Mouse (Mus musculus) neural tube, embryonic 11.5 days (tissue): ENCODE data around the gene Zfp872. TPM values are rescaled to one million over a fixed set of nuclear protein-coding genes. Genes with fewer than 3 reads are reported as not detected.
"Not testable (repeated sequence)": the region's sequence is repeated elsewhere in the genome, so short reads cannot be mapped to it uniquely, and the experiment has no call there.

Source experiments
- ATAC-seq: fragments of 200-750 bp; cut with Nextera tagmentation; 2 replicates; pipeline ENCODE4 v1.8.0; 2017; ENCODE audit warnings: moderate number of reproducible peaks, mild to moderate bottlenecking, moderate TSS enrichment, moderate library complexity; ENCODE audit not compliant: insufficient read depth, low FRiP score, low TSS enrichment
- DNase-seq: peaks from one replicate; pipeline ENCODE4 v3.0.0-alpha.2; 2015; ENCODE audit warnings: low spot score
- H3K27ac ChIP-seq: fragments of 300-500 bp; sonication (generic); 2 replicates; pipeline ENCODE4 v1.5.1; 2014; ENCODE audit warnings: low read depth, mild to moderate bottlenecking, low read length
- H3K27me3 ChIP-seq: fragments of 300-500 bp; sonication (generic); 2 replicates; pipeline ENCODE4 v1.6.1; 2014; ENCODE audit warnings: mild to moderate bottlenecking, low read length, mixed read lengths; ENCODE audit not compliant: control insufficient read depth, insufficient read depth
- H3K36me3 ChIP-seq: fragments of 300-500 bp; sonication (generic); 2 replicates; pipeline ENCODE4 v1.6.1; 2014; ENCODE audit warnings: mild to moderate bottlenecking, low read length, moderate library complexity, mixed read lengths; ENCODE audit not compliant: control insufficient read depth, insufficient read depth
- H3K4me1 ChIP-seq: fragments of 300-500 bp; sonication (generic); 2 replicates; pipeline ENCODE4 v1.6.1; 2014; ENCODE audit warnings: low read length, mixed read lengths; ENCODE audit not compliant: control insufficient read depth, insufficient read depth
- H3K4me2 ChIP-seq: fragments of 300-500 bp; sonication (generic); 2 replicates; pipeline ENCODE4 v1.6.1; 2014; ENCODE audit warnings: low read depth, mild to moderate bottlenecking, moderate library complexity
- H3K4me3 ChIP-seq: fragments of 300-500 bp; sonication (generic); 2 replicates; pipeline ENCODE4 v1.5.1; 2014; ENCODE audit warnings: low read depth, low read length
- H3K9ac ChIP-seq: fragments of 300-500 bp; sonication (generic); 2 replicates; pipeline ENCODE4 v1.6.1; 2014; ENCODE audit warnings: mild to moderate bottlenecking, low read length
- H3K9me3 ChIP-seq: fragments of 300-500 bp; sonication (generic); 2 replicates; pipeline ENCODE4 v1.6.1; 2016; ENCODE audit warnings: low read length; ENCODE audit not compliant: control insufficient read depth
- WGBS: fragments of 180-500 bp; shearing (Covaris S2); extraction: QIAGEN DNeasy Blood & Tissue Kit; methylation state at CpG from one replicate; pipeline ENCODE4 v1.1.7; 2014; 5-methylcytosine and 5-hydroxymethylcytosine counted together
- polyA plus RNA-seq: library from polyadenylated mRNA; unstranded; fragments of >200 nt; fragmentation: Nextera tagmentation; extraction: Ambion mirVana; gene quantifications from 2 replicates; pipeline ENCODE4 v1.2.1, GENCODE M21; 2014

The Zfp872 gene
- polyA plus RNA-seq, 1 experiment from 2014 or later: 0.15 TPM

- no peak for ATAC-seq
- WGBS: 59% methylated on average over 6 of the region's 8 CpGs
- no peak overlapping the region for H3K9ac ChIP-seq
- no peaks in the 10 kb centered on the region for H3K9me3 ChIP-seq
- H3K4me1 ChIP-seq: no peaks in the 10 kb centered on the region
- no peak overlapping the region for H3K27ac ChIP-seq
- H3K27me3 ChIP-seq: no peaks in the 10 kb centered on the region
- no peaks in the 10 kb centered on the region for H3K36me3 ChIP-seq
- H3K4me3 ChIP-seq: no peak overlapping the region
- no peak overlapping the region for H3K4me2 ChIP-seq
- no peak for DNase-seq
These were observed 30.1 kb downstream of the Zfp872 start for GRCm38 (mm10) chr9:22217858-22218493.

DNA sequence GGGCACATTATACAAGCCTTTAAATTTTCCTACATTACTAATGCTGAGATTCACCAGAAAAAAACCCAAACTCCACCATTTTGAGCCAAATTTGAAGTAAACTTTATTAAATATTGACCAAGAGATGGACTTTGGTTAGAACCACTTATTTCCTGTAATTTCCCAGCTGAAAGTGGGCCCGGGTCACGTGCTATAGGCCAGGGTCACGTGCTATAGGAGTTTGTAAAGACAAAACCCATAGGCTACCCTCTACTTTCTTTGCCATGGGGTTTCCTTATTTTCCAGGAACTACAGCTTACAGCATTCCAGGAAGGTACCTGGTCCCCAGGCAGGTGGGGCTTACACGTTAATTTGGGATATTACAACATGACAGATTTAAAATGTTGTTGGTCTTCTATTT lies 36.2 kb downstream of the Zfp872 start:
- Histone ChIP-seq H3K9me3 (no peaks in the 10 kb centered on the region), H3K4me3 (no peak overlapping the region), H3K36me3 (no peaks in the 10 kb centered on the region), H3K27ac (no peak overlapping the region), H3K27me3 (no peaks in the 10 kb centered on the region), H3K9ac (no peak overlapping the region), H3K4me1 (no peaks in the 10 kb centered on the region), H3K4me2 (no peak overlapping the region)
- 94% methylated on average over 4 of the region's 4 CpGs for WGBS
- DNase-seq (no peak), ATAC-seq (no peak)

GRCm38 (mm10) chr9:22224536-22225503 lies 36.9 kb downstream of the Zfp872 start:
- peak overlapping the region; percentile 63 for H3K4me2 ChIP-seq
- ATAC-seq (peak; percentile 66), DNase-seq (peak; percentile 51)
- peak overlapping the region; percentile 32 for H3K9ac ChIP-seq
- no peaks in the 10 kb centered on the region for H3K36me3 ChIP-seq
- no peaks in the 10 kb centered on the region for H3K27me3 ChIP-seq
- H3K4me1 ChIP-seq: no peaks in the 10 kb centered on the region
- 26% methylated on average over 17 of the region's 17 CpGs for WGBS
- H3K9me3 ChIP-seq: no peaks in the 10 kb centered on the region
- H3K27ac ChIP-seq: no peak overlapping the region
- peak overlapping the region; percentile 72 for H3K4me3 ChIP-seq

- no peaks in the 10 kb centered on the region for H3K27me3 ChIP-seq
- H3K9ac ChIP-seq: peak within 1 kb of the TSS; percentile 72
- peak within 1 kb of the TSS; percentile 72 for H3K4me3 ChIP-seq
- H3K9me3 ChIP-seq: no peaks in the 10 kb centered on the region
- 2% methylated on average over 32 of the region's 35 CpGs for WGBS
- no peaks in the 10 kb centered on the region for H3K4me1 ChIP-seq
- DNase-seq: peak; percentile 96
- H3K27ac ChIP-seq: peak within 1 kb of the TSS; percentile 42; the same call in 1 of the 2 replicates
- peak within 1 kb of the TSS; percentile 63 for H3K4me2 ChIP-seq
- H3K36me3 ChIP-seq: no peaks in the 10 kb centered on the region
- peak; percentile 98 for ATAC-seq
These were observed 37.9 kb downstream of the Zfp872 start, which contains the start of gene Zfp809 for GRCm38 (mm10) chr9:22225581-22226388. Gene Zfp809, plus strand, starts transcription at chr9:22225714.

DNA sequence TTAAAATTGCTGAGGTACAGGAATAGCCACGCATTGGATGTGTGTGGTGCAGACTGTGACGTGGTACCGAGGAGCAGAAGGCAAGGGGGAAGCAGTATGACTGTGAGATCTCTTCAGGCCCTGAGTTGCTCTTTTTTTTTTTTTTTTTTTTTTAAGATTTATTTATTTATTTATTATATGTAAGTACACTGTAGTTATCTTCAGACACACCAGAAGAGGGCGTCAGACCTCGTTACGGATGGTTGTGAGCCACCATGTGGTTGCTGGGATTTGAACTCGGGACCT lies 38.4 kb downstream of the Zfp872 start:
- not testable (repeated sequence) for H3K4me3 ChIP-seq, DNase-seq, H3K9ac ChIP-seq, H3K9me3 ChIP-seq, ATAC-seq, H3K36me3 ChIP-seq, H3K4me1 ChIP-seq, H3K27ac ChIP-seq, H3K27me3 ChIP-seq
- H3K4me2 ChIP-seq: peak overlapping the region; percentile 63
- 70% methylated on average over 7 of the region's 7 CpGs for WGBS

DNA sequence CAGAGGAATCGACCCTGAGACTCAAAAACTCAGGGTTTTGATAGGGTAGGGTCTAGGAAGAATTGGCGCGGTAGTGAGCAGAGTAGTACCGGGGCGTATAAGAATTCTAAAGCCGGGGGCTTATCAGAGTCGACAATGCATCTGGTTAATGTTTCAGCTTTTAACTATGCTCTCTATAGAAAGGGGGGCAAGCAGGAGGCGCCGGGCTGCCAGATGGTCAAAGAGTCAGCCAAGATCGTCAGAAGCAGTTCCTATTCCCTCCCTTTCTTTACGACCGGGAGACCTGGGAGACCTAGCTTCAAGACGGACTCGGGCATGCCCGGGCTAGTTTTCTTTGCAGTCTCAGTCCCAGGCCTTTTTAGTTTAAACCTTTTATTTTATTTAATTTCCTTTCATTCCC lies 39.0 kb downstream of the Zfp872 start:
- Histone ChIP-seq H3K4me1 (no peaks in the 10 kb centered on the region), H3K9ac (no peak overlapping the region), H3K9me3 (no peaks in the 10 kb centered on the region), H3K27ac (no peak overlapping the region), H3K27me3 (no peaks in the 10 kb centered on the region), H3K4me3 (no peak overlapping the region), H3K36me3 (no peaks in the 10 kb centered on the region), H3K4me2 (no peak overlapping the region)
- WGBS: 81% methylated on average over 15 of the region's 15 CpGs
- ATAC-seq (no peak), DNase-seq (no peak)

- no peak overlapping the region for H3K9ac ChIP-seq
These were observed 41.6 kb downstream of the Zfp872 start for GRCm38 (mm10) chr9:22229386-22230026.

GRCm38 (mm10) chr9:22230061-22230460 lies 42.2 kb downstream of the Zfp872 start:
- no peak overlapping the region for H3K27ac ChIP-seq
- no peak overlapping the region for H3K4me3 ChIP-seq
- no peaks in the 10 kb centered on the region for H3K9me3 ChIP-seq
- WGBS: 91% methylated on average over 3 of the region's 3 CpGs
- no peak for DNase-seq
- no peak for ATAC-seq
- no peak overlapping the region for H3K4me2 ChIP-seq
- no peaks in the 10 kb centered on the region for H3K27me3 ChIP-seq
- H3K4me1 ChIP-seq: no peaks in the 10 kb centered on the region
- no peaks in the 10 kb centered on the region for H3K36me3 ChIP-seq
- H3K9ac ChIP-seq: no peak overlapping the region

More at GRCm38 (mm10) chr9:22229386-22230026, 41.6 kb downstream of the Zfp872 start:
- no peaks in the 10 kb centered on the region for H3K4me1 ChIP-seq
- whole genome bisulfite sequencing: 82% methylated on average over 7 of the region's 7 CpGs
- ATAC-seq: no peak
- no peak for DNase-seq
- no peaks in the 10 kb centered on the region for H3K27me3 ChIP-seq
- no peak overlapping the region for H3K4me2 ChIP-seq
- no peaks in the 10 kb centered on the region for H3K9me3 ChIP-seq
- no peaks in the 10 kb centered on the region for H3K36me3 ChIP-seq
- no peak overlapping the region for H3K4me3 ChIP-seq
- no peak overlapping the region for H3K27ac ChIP-seq
